Mouse (Mus musculus) retina, embryonic 14.5 days (tissue): ENCODE measurements around the gene Smagp.

ENCODE experiments used
- DNase-seq: peaks from one replicate; pipeline ENCODE4 v3.0.0-alpha.2; 2015; ENCODE audit warnings: low spot score

Gene Smagp

GRCm38 (mm10) chr15:100636700-100637501 lies at the start of gene Smagp:
TSS of gene Smagp (minus strand) at chr15:100636940.
- peak; percentile 46 for DNase-seq

- no peak for DNase-seq
Measured at GRCm38 (mm10) chr15:100686434-100686833, 49.7 kb upstream of the Smagp start.

GRCm38 (mm10) chr15:100685849-100686248 lies 49.1 kb upstream of the Smagp start:
- DNase-seq = no peak

GRCm38 (mm10) chr15:100685255-100685654 lies 48.5 kb upstream of the Smagp start:
- no peak for DNase-seq

GRCm38 (mm10) chr15:100684450-100684849 lies 47.7 kb upstream of the Smagp start:
- no peak for DNase-seq

- peak; percentile 90 for DNase-seq
Measured at GRCm38 (mm10) chr15:100683041-100683440, 46.3 kb upstream of the Smagp start.

- DNase-seq = peak; percentile 49
Measured at GRCm38 (mm10) chr15:100681770-100682169, 45.0 kb upstream of the Smagp start.

GRCm38 (mm10) chr15:100680381-100680780 lies 43.6 kb upstream of the Smagp start:
- no peak for DNase-seq

GRCm38 (mm10) chr15:100679005-100679404 lies 42.3 kb upstream of the Smagp start:
- no peak for DNase-seq

GRCm38 (mm10) chr15:100678581-100678980 lies 41.8 kb upstream of the Smagp start:
- DNase-seq = no peak

- no peak for DNase-seq
Measured at GRCm38 (mm10) chr15:100677675-100678074, 40.9 kb upstream of the Smagp start.

GRCm38 (mm10) chr15:100676521-100676920 lies 39.8 kb upstream of the Smagp start:
- no peak for DNase-seq

GRCm38 (mm10) chr15:100675486-100675885 lies 38.7 kb upstream of the Smagp start:
- DNase-seq = no peak

GRCm38 (mm10) chr15:100674566-100674965 lies 37.8 kb upstream of the Smagp start:
- DNase-seq = no peak

- no peak for DNase-seq
Measured at GRCm38 (mm10) chr15:100673585-100674391, 37.0 kb upstream of the Smagp start.

GRCm38 (mm10) chr15:100670833-100671232 lies 34.1 kb upstream of the Smagp start:
- no peak for DNase-seq

GRCm38 (mm10) chr15:100670004-100670403 lies 33.3 kb upstream of the Smagp start:
- no peak for DNase-seq

GRCm38 (mm10) chr15:100669337-100669736 lies 32.6 kb upstream of the Smagp start, which contains the start of gene Bin2:
TSS of gene Bin2 (minus strand) at chr15:100669553.
- no peak for DNase-seq

GRCm38 (mm10) chr15:100667871-100668545 lies 31.3 kb upstream of the Smagp start:
- DNase-seq = no peak

- no peak for DNase-seq
Measured at GRCm38 (mm10) chr15:100667420-100667819, 30.7 kb upstream of the Smagp start.

- DNase-seq = no peak
Measured at GRCm38 (mm10) chr15:100666851-100667250, 30.1 kb upstream of the Smagp start.

GRCm38 (mm10) chr15:100666219-100666696 lies 29.5 kb upstream of the Smagp start:
- DNase-seq = no peak
